Mouse (Mus musculus) neural tube, embryonic 14.5 days (tissue): Measurements from ENCODE around the gene Zc3h7a. TPM values are rescaled to one million over a fixed set of nuclear protein-coding genes. Genes with fewer than 3 reads are reported as not detected.
A peak's percentile ranks its signal among the peaks of the same experiment; 100 is the strongest.

Experiments
- ATAC-seq: fragments of 200-750 bp; cut with Nextera tagmentation; 2 replicates; pipeline ENCODE4 v1.8.0; 2017; ENCODE audit warnings: low read depth, mild to moderate bottlenecking, moderate TSS enrichment, moderate library complexity
- H3K27ac ChIP-seq: fragments of 300-500 bp; sonication (generic); 2 replicates; pipeline ENCODE4 v1.5.1; 2014; ENCODE audit warnings: low read depth, mild to moderate bottlenecking, control low read depth, low read length, moderate library complexity, mixed read lengths
- H3K27me3 ChIP-seq: fragments of 300-500 bp; sonication (generic); 2 replicates; pipeline ENCODE4 v1.6.1; 2014; ENCODE audit warnings: low read length; ENCODE audit not compliant: control insufficient read depth, insufficient read depth
- H3K36me3 ChIP-seq: fragments of 300-500 bp; sonication (generic); 2 replicates; pipeline ENCODE4 v1.6.1; 2014; ENCODE audit warnings: low read length, mixed read lengths; ENCODE audit not compliant: control insufficient read depth, insufficient read depth
- H3K4me1 ChIP-seq: fragments of 300-500 bp; sonication (generic); 2 replicates; pipeline ENCODE4 v1.6.1; 2014; ENCODE audit warnings: low read length; ENCODE audit not compliant: control insufficient read depth, insufficient read depth
- H3K4me2 ChIP-seq: fragments of 300-500 bp; sonication (generic); 2 replicates; pipeline ENCODE4 v1.6.1; 2014; ENCODE audit warnings: mild to moderate bottlenecking, low read depth, low read length, control low read depth
- H3K4me3 ChIP-seq: fragments of 300-500 bp; sonication (generic); 2 replicates; pipeline ENCODE4 v1.5.1; 2014; ENCODE audit warnings: low read depth, low read length, control low read depth, mixed read lengths
- H3K9ac ChIP-seq: fragments of 300-500 bp; sonication (generic); replicated peaks from 2 replicates; pipeline ENCODE4 v1.6.1; 2014; ENCODE audit warnings: low read depth, mild to moderate bottlenecking, control low read depth, low read length, mixed read lengths
- H3K9me3 ChIP-seq: fragments of 300-500 bp; sonication (generic); 2 replicates; pipeline ENCODE4 v1.6.1; 2016; ENCODE audit warnings: low read length; ENCODE audit not compliant: control insufficient read depth
- WGBS: fragments of 180-500 bp; shearing (Covaris S2); extraction: QIAGEN DNeasy Blood & Tissue Kit; methylation state at CpG from one replicate; pipeline ENCODE4 v1.1.7; 2014; 5-methylcytosine and 5-hydroxymethylcytosine counted together
- microRNA-seq: library from miRNA; unstranded; fragments of <30 nt; microRNA quantifications from one replicate; pipeline ENCODE4, GENCODE M21; 2016
- polyA plus RNA-seq: library from polyadenylated mRNA; unstranded; fragments of >200 nt; fragmentation: Nextera tagmentation; extraction: Ambion mirVana; gene quantifications from 2 replicates; pipeline ENCODE4 v1.2.1, GENCODE M21; 2014

The Zc3h7a gene
- polyA plus RNA-seq, 1 experiment from 2014 or later, result 87.0 TPM

DNA sequence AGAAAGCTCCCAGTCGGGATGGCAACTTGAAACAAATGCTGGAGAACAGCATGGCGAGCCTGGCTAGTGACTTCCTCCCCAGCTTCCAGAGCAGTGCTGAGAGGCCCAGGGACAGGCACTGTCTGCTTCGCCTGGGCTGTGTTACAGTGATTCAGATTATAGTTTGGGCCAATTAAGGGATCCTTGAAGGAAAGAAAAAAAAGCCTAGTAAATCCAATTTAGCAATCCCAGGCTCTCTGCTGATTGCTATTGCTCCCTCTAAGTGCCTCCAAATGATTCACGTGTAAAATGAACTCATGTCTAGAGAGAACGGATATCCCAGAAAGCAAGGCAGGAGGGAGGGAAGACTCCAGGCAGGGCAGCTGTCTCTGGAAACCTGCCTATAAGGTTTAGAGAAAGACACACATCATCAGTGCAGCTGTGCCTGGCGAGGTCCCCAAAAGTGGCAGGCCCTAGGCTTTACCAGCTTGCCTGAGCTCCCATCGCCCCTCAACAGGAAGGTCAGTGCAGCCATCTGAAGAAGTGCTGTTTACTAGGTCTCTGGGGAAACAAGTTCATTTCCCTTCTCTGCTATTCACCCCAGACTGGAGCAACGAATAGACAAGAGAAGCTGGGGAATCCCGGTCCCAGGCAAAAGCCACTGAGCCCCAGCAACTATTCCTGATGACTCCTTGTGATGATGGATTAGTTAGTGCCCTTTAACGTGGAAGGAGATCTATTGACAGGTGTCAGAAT, 85.2 kb downstream of the Zc3h7a start:
- H3K4me1 ChIP-seq, result no peaks in the 10 kb centered on the region
- ATAC-seq, result no peak
- no peak overlapping the region for H3K9ac ChIP-seq
- WGBS, result 88% methylated on average over 10 of the region's 10 CpGs
- no peak overlapping the region for H3K4me2 ChIP-seq
- no peak overlapping the region for H3K4me3 ChIP-seq
- H3K9me3 ChIP-seq, result no peaks in the 10 kb centered on the region
- peaks cover 29% of the 10 kb centered on the region for H3K36me3 ChIP-seq
- H3K27me3 ChIP-seq, result no peaks in the 10 kb centered on the region
- no peak overlapping the region for H3K27ac ChIP-seq

DNA sequence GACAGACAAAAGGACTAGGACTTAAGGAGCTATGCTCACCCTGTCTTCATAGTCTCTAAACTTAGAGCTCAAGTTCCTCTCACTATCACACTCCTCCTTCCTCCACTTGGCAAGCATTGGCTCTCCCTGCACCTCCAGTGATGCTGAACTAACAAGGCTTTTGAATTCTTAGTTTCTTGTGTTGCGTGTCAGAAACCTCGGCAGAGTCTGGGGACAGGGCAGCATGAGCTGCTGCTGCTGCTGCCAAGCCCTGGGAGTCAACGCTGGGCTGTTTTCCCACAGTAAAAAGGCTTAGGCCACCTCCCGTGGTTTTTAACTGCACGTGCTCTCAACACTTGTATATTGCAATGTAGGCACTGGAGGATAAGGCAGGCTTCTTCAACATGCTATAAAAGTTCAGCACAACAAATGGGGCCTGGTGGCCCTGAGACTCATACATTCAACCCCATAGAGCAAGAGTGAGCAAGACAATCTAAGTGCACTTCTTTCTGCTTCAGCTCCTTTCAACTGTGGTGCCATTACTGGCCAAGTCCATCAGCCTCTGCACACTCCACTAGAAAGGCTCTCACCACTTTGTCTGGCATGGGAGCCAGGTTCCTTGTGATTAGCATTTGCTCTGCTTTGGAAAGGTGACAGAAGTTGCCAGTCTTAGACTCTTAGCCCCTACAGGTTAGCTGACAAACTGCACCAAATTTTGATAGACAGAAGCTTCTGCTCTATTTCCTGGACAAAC, 89.2 kb downstream of the Zc3h7a start:
- no peaks in the 10 kb centered on the region for H3K4me1 ChIP-seq
- no peak overlapping the region for H3K9ac ChIP-seq
- no peak overlapping the region for H3K4me3 ChIP-seq
- WGBS, result 38% methylated on average over 5 of the region's 5 CpGs
- H3K27me3 ChIP-seq, result no peaks in the 10 kb centered on the region
- peak; percentile 86 for ATAC-seq
- no peak overlapping the region for H3K4me2 ChIP-seq
- H3K36me3 ChIP-seq, result peaks cover 48% of the 10 kb centered on the region
- H3K27ac ChIP-seq, result no peak overlapping the region
- H3K9me3 ChIP-seq, result no peaks in the 10 kb centered on the region

Small RNA genes lying within 50 kb of the gene (microRNA-seq; reads per million reads assigned to microRNA genes)
- 60.9 reads per million, percentile 38 among the genes with 10 or more reads in this experiment for gene Gm23935

Other genes starting within 250 kb of the Zc3h7a start
- gene Snn, start 115.4 kb downstream of the Zc3h7a start, polyA plus RNA-seq, result 133 and 142 TPM in 2 replicates
- 20.4 and 26.7 TPM in 2 replicates for gene Litaf, start 110.2 kb downstream of the Zc3h7a start, polyA plus RNA-seq
- gene Txndc11, start 41.7 kb downstream of the Zc3h7a start, polyA plus RNA-seq, result 33.0 and 33.1 TPM in 2 replicates
- gene Rsl1d1, start 26.9 kb upstream of the Zc3h7a start, polyA plus RNA-seq, result 141 and 154 TPM in 2 replicates
- 53.2 and 59.1 TPM in 2 replicates for gene Gspt1, start 77.9 kb upstream of the Zc3h7a start, polyA plus RNA-seq
- 0.45 TPM in 1 of 2 replicates, not detected in the other for gene Tnfrsf17, start 137.4 kb upstream of the Zc3h7a start, polyA plus RNA-seq
- gene Snx29, start 146.5 kb upstream of the Zc3h7a start, polyA plus RNA-seq, result 20.1 and 21.5 TPM in 2 replicates